Mouse (Mus musculus) bone marrow macrophage, adult 2 months (primary cell): ENCODE data around the gene Sh2d3c. TPM values are rescaled to one million over a fixed set of nuclear protein-coding genes. Genes with fewer than 3 reads are reported as not detected.
A peak's percentile ranks its signal among the peaks of the same experiment; 100 is the strongest.

Experiments
- H3K27ac ChIP-seq: 2 replicates; pipeline ENCODE4 v1.5.1; 2012; ENCODE audit warnings: low read depth, low read length; ENCODE audit not compliant: insufficient read depth
- H3K4me1 ChIP-seq: 2 replicates; pipeline ENCODE4 v1.6.1; 2012; ENCODE audit warnings: low read length; ENCODE audit not compliant: control insufficient read depth, insufficient read depth
- H3K4me3 ChIP-seq: 2 replicates; pipeline ENCODE4 v1.5.1; 2012; ENCODE audit warnings: mild to moderate bottlenecking, low read length, moderate library complexity; ENCODE audit not compliant: insufficient read depth
- CTCF ChIP-seq: IDR thresholded peaks from 2 replicates; pipeline ENCODE4 v1.5.1; 2012; ENCODE audit warnings: low read depth, mild to moderate bottlenecking, low read length, moderate library complexity
- POLR2A ChIP-seq: IDR thresholded peaks from 2 replicates; pipeline ENCODE4 v1.6.1; 2012; ENCODE audit warnings: mild to moderate bottlenecking, low read depth, low read length, borderline replicate concordance
- polyA plus RNA-seq: library from polyadenylated mRNA; stranded (reverse); fragments of >200 nt; gene quantifications from 2 replicates; pipeline ENCODE4 v1.2.4, GENCODE M21; 2012; ENCODE audit not compliant: missing spikeins, insufficient read depth, insufficient read length

The Sh2d3c gene
- polyA plus RNA-seq, 1 experiment: 22.0 TPM

DNA sequence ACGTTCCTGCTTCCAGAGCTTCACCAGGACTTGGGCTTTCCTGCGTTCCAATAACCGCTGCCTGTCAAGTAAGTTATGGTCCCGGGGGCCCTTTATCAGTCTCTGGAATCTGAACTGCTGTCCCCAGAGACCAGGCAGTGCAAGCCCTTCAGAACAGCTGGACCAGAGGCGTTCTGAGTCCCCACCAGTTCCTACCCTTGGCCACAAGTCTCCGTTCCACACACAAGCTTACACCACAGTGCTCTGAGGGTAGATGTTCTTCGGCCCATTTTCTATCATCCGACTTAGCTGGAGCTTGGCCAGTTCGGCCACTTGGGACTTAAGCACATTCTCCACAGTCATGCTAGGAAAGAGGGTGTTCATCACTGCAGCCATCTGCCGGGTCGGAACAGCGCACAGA is 46.4 kb downstream of the Sh2d3c start:
- no peaks in the 10 kb centered on the region for H3K4me1 ChIP-seq
- no peak overlapping the region for H3K4me3 ChIP-seq
- no peak overlapping the region for H3K27ac ChIP-seq
- no peak for TF ChIP-seq CTCF
- TF ChIP-seq POLR2A: no peak

- Histone ChIP-seq H3K4me1 (no peaks in the 10 kb centered on the region), H3K4me3 (no peak overlapping the region), H3K27ac (no peak overlapping the region)
- TF ChIP-seq POLR2A: no peak
- no peak for TF ChIP-seq CTCF
Observed at GRCm38 (mm10) chr2:32768661-32769285, 47.9 kb downstream of the Sh2d3c start.

DNA sequence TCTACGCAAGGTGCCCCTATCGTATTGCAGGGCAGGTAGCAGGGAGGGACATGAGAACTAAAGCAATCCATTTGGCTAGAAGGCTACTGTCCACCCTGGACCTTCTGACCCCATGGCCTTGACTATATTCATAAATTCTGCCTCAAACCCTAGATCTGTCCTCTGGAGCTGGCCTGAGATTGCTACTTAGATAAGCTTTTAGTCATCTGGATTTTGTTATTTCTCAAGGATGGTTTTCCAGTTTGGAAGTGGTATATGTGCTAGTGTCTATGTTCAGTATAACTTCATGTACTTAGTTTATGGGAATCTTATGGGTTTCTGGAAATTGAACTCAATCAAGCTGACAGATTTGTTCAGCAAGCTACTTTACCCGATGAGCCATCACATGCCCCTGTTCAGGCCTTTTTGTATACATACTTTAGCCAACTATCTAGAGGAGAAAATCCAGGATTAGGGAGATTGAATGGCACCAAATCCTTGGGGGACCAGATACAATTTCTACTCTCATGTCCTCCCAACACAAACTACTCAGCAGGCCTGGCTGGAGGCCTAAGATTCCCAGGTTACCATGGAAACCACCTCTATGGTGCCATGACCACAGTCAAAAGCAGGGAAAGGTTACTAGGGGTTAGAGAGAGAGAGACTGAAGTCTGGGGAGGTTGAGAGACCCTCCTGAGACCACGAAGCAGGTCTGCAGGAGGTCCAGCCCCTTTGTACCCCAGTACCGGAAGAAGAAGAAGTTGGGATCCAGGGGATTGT is 48.7 kb downstream of the Sh2d3c start:
- TF ChIP-seq CTCF: no peak
- TF ChIP-seq POLR2A: no peak
- no peak overlapping the region for H3K4me3 ChIP-seq
- H3K27ac ChIP-seq: no peak overlapping the region
- H3K4me1 ChIP-seq: no peaks in the 10 kb centered on the region

DNA sequence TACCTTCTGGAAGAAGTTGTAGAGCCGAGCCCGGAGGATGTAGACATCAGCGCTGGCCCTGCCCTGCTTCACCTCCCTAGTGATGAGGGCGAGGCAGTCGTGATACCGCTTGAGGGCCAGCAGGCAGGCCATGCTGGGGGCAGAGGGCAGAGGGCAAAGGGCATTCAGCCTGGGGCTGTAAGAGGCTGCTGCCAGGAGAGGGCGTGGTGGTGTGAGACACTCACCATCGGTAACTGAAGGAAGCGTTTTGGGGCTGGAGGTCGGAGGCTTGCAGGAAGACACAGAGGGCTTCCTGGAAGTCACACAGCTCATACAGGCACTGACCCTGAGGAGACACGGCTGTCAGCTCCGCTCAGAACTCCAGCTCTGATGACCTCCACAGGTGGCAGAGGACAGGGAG is 51.0 kb downstream of the Sh2d3c start:
- Histone ChIP-seq H3K4me3 (no peak overlapping the region), H3K4me1 (peaks cover 6% of the 10 kb centered on the region), H3K27ac (no peak overlapping the region)
- TF ChIP-seq CTCF (no peak), POLR2A (no peak)

GRCm38 (mm10) chr2:32772626-32773279 is 51.9 kb downstream of the Sh2d3c start:
- no peak overlapping the region for H3K27ac ChIP-seq
- peaks cover 6% of the 10 kb centered on the region for H3K4me1 ChIP-seq
- no peak for TF ChIP-seq CTCF
- no peak for TF ChIP-seq POLR2A
- no peak overlapping the region for H3K4me3 ChIP-seq

DNA sequence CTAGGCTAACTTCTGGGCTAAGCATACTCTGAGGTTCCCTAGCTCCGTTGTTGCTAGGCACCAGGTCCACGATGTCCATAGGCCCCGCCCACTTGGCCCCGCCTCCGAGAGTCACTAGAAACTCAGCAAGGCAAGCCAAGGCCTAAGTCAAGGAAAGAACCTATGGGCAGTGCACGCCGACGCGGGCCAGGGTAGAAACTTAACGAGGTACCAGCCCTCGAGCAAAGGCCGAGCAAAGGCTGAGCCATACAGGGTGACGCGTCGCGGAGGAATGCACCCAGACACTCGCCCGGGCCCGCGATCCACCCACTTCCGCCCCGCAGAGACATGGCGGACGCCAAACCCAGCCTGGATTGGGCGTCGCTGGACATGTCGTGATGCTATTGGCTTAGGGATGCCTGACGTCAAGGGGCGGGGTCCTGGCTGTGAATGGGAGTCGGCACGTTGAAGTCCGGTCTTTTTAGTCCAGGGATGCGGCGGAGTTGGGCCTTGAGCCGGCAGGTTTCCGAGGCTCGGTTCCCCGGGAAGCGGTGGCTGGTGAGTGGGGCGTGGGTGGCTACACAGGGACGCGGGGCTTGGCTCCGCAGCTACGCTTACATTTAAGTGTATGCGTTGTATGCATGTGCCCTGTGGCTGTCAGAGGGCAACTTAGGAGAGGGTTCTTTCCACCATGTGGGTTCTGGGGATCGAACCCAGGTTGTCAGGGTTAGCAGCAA is 54.7 kb downstream of the Sh2d3c start, which contains the start of the genes Ttc16 and Ptrh1:
Gene Ttc16, minus strand, starts transcription at position 275 of the 716 bp plus-strand sequence.
Gene Ptrh1, plus strand, starts transcription at position 428 of the 716 bp plus-strand sequence.
- TF ChIP-seq CTCF (no peak), POLR2A (no peak)
- peak within 1 kb of the TSS; percentile 64 for H3K4me3 ChIP-seq
- H3K4me1 ChIP-seq: peaks cover 6% of the 10 kb centered on the region
- peak within 1 kb of the TSS; percentile 30 for H3K27ac ChIP-seq

GRCm38 (mm10) chr2:32776192-32776591 is 55.3 kb downstream of the Sh2d3c start:
- TF ChIP-seq POLR2A (no peak), CTCF (no peak)
- H3K4me3 ChIP-seq: peak overlapping the region; percentile 64
- peaks cover 6% of the 10 kb centered on the region for H3K4me1 ChIP-seq
- no peak overlapping the region for H3K27ac ChIP-seq

- peaks cover 6% of the 10 kb centered on the region for H3K4me1 ChIP-seq
- H3K4me3 ChIP-seq: no peak overlapping the region
- H3K27ac ChIP-seq: no peak overlapping the region
Observed at GRCm38 (mm10) chr2:32778081-32778480, 57.2 kb downstream of the Sh2d3c start.

DNA sequence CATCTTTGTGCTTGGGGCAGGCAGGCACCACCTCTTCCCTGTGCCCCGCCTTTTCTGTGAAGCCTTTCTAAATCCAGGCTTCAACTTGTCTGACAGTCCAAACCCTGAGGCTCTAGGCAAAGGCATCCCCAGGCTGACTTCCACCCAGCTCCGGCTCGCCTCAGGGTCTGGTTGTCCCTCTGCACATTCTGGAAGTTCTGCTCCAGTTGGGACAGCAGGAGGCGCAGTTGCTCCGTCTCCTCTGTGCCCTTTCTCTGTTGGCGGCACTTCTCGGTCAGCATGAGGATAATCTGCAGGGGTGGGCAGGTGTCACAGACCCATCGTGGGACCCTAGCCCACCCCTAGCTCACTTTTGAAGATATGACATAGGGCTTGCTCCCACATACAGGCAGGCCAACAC is 58.3 kb downstream of the Sh2d3c start:
- H3K4me1 ChIP-seq: peaks cover 8% of the 10 kb centered on the region
- TF ChIP-seq CTCF: peak; percentile 47; the same call in 1 of the 2 replicates
- no peak for TF ChIP-seq POLR2A
- no peak overlapping the region for H3K4me3 ChIP-seq
- H3K27ac ChIP-seq: no peak overlapping the region

More at GRCm38 (mm10) chr2:32778081-32778480, 57.2 kb downstream of the Sh2d3c start:
- TF ChIP-seq POLR2A (no peak), CTCF (no peak)
